Mouse (Mus musculus) urinary bladder, postnatal 4 days (tissue): Measurements from ENCODE around the gene Rbm12.

Experiments
- DNase-seq, 2 experiments: peaks; one replicate each; pipeline ENCODE4 v3.0.0; 2021 to 2022; ENCODE audit warnings: low spot score in 2 of 2

The Rbm12 gene

DNA sequence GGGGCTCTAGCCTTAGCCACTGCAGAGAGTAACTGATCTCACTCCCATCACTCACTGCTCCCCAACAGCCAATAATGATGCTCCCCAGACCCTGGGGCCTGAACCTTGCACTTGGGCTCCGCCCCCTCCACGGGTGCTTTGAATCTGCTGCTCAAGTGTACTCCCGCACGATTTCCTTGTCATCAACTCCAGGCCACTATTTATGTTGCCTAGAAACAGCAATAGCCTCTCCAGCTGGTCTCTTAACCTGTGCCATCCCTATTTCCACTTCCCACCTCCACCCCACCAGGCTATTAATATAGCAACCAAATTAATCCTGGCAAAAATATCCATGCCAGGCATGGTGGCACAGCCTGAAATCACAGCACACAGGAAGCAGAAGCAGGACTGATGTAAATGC is 32.1 kb downstream of the Rbm12 start:
- DNase-seq: no peak

DNA sequence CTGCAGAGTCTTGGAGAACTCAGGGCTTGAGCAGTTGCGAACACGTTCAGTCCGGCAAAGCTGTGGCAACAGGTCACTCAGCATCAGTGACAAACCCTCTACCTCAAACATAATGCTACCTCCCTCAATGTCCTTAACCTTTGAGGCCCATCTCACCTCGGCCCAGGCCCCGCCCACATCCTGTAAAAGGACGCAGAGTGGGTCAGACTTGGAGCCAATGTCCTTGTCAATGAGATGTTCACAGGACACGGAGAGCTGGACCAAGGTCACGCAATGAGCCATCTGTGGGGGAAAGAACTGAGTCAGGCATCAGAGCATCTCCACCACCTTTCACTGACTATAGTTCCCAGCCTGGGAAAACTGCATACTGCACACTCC is 32.6 kb downstream of the Rbm12 start:
- no peak for DNase-seq

DNA sequence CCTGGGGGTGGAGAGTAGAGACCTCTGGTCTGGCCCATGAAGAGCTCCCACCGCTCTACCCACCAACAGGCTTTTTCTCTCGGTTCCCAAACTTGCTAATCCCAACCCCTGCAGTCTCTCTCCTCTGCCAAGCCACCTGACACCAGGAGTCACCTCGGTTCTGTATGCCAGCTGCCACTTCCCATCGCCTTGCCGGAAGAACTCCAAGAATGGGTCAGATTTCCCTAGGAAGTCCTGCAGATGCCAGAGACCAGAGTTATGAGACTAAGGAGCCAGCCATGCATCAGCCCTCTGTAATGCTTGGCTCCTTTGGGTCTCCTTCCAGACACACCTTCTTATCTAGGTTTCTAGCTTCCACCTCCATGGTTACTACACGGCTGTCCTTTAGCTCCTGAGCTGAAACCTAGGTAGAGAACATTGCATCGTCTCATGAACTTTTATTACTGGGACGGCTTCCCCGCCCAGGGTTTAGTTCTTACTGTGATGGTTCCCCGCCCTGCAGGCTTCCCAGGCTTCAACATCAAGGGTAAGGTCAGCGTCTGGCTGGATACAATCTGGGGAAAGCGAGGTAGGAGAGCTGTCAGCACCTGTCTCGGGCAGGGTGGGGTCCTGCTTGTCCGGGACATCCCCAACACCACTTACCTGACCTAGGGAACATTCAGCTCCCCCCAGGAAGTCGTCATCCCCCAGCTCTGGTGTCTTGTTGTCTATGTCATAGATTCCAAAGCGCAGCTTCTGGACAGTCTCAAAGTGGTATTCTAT is 33.2 kb downstream of the Rbm12 start:
- DNase-seq: no peak

DNA sequence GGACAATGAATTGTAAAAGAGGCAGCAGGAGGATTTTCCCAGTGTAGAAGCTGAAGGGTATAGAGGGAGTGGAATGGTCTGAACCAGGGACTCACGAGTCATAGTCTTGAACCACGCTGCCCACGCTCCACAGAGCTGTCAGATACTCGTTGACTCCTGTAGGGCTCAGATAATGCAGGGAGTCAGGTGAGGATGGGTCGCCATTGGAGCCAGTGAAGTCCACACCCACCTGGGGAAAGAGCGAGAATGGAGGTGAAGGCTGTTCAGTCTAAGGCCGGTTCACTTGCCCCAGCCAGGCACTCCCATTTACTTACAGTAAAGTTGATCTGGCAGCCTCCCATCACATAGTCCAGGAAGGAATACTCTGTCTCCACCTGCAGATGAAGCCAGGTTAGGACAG is 34.3 kb downstream of the Rbm12 start:
- no peak for DNase-seq

DNA sequence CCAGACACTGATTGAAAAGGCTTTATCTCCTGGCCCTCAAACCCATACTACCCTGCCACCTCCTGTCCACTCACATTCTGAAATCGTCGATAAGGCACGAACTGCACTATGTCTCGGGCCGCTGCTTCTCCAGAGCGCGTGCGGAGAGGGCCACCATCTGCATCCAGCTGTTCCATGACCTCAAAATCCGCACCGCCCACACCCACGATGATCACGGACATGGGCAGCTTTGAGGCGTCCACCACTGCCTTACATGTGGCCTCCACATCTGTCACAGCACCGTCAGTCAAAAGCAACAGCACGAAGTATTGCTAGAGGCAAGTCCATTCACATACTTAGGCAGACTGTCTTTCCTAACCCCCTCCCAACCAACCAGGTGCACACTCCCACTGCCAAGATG is 38.1 kb downstream of the Rbm12 start:
- DNase-seq: no peak

DNA sequence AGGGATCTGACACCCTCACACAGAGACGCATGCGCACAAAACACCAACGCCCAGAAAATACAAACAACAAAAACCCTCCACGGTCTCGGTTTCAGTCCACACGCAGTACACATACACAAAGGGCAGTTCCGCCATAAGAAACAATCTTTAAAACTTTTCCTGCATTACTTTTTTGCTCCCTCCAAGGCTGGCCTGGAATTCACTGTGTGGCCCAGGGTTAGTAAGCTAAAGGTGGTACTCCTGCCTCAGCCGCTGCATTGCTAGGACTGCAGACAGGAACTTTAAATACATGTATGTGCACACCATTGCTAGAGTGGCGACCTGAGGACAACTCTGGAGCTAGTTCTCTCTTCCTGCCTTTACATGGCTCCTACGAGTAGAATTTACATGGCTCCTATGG is 40.5 kb downstream of the Rbm12 start:
- DNase-seq: no peak

DNA sequence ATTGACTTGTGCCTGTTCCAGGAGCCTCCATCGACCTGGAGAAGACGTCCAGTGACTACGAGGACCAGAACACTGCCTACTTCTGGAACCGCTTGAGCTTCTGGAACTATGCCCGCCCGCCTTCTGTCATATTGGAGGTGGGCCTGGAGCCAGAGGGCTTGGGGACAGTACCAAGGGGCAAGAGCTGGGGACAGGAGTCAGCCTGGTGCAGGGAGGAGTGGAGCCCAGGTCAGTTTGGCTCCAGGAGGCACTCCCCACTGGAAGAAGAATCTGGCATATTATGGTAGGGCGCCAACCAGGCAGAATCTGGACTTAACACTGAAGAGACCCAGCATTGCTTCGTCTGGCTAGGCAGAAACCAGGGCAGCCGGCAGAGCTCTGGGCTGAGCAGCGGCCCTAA is 43.9 kb downstream of the Rbm12 start:
- no peak for DNase-seq

DNA sequence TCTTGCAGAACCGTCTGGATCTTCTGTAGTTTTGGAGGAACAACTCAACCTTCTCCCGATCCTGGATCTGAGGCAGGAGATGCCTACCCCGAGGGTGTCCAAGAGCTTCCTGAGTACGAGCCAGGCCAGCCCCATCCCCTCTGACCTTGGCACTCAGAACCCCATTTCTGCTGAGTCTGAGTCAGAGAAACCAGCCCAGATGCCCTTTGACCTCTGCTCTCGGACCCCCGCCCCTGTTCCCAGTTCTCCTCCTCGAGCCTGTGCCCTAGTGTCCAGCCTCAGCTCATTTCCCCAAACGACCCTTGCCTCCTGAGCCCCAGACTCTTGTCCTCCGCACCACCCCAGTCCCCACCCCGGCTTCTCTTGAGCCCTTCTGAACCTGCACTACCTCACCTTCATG is 45.7 kb downstream of the Rbm12 start:
- no peak for DNase-seq

DNA sequence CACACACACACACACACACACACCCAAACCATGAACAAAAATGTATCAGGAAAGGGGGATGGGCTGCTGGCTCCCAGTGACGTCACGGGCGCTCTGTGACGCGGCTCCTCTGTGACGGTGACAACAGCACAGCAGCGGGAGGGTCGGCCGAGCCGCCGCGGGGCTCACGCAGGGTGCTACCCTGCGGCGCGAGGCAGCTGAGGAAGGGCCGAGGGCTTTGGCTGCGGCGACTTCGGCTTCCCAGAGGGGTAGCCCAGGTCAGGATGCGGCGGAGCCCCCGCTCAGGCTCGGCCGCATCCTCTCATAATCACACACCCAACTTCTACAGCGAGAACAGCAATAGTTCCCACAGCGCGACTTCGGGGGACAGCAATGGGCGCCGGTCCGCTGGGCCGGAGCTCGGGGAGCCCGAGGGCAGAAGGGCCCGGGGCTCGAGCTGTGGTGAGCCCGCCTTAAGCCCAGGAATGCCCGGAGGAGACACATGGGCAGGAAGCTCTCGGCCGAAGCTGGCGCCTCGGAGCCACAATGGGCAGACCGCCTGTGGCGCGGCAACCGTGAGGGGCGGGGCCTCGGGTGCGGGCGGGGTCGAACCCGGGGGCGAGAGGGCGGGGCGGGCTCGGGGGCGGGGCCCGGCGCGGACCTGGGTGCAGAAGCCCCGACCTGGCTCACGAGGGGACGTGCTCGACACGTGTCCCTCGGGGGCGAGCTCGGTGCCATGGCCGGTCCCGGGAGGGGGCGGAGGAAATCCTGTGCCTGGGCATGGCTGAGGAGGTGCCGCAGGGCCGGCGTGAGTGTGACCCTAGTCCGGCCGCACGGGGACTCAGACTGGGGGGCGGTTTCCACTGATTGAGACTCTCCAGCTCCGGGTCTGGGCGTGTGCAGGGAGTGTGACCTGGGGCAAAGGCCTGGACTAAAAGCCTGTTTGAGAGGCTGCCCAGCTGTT is 46.4 kb downstream of the Rbm12 start, which contains the start of gene Spag4:
Spag4 (plus strand) TSS at position 77 of the 943 bp plus-strand sequence.
- DNase-seq: peak; percentile 61 to 79

DNA sequence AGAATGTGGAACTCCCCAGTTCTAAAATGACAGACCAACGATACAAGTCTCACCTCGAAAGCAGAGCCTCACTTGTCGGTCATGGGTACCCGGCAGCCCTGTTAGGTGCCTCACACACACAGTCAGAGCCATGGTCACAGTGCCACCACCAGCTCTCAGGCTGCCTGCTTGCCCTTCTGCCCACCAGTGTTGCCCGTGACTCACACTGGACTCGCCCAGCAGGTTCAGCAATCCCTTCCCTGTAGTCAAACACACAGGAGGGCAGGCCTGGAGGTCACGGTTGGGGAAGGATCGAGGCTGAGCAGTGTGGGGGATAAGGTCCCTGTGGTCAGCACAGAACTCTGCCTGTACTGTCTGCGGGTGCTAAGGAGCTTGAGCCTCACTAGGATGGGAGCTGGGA is 59.0 kb downstream of the Rbm12 start, which contains the start of gene Fer1l4:
Fer1l4 (minus strand) TSS at position 132 of the 400 bp plus-strand sequence.
- no peak for DNase-seq

DNA sequence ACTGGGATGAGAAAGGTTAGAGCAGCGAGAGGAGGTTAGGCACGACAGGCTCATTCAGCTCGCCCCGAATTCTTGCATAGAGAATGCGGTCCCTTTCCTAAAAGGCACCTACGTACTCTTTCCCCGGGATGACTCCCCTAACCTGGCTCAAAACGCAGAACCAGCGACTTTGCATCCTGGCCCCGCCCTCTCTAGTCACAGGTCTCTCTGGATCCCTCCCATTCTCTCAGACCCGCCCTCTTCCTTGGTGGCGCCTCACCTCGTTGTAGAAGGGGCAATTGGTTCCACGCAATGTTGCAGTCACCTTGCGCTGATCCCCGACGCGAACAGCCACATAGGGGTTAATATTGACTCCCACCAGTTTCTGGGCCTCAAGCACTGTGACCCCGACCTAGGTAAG is 63.8 kb downstream of the Rbm12 start:
- DNase-seq: no peak

DNA sequence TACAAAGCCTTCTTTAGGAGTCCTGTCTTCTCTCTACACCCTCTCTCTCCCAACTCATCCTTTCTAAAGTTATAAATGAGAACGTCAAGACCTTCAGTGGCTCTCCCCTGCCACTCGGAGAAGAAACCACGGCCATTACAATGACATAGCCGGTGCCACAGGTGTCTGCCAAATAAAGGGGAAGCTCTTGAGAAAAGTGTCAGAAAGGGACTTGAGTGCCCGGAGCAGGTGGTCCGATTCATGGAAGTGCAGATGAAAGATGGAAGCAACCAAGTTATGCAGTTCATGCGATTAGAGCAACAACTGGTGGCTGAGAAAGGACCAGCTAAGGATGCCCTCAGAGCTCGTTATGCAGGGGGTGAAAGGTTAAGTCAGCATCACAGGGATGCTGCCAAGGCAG is 68.9 kb downstream of the Rbm12 start:
- no peak for DNase-seq
